Mouse (Mus musculus): ENCODE data around the gene Btn2a2.

Btn2a2 gene

DNA sequence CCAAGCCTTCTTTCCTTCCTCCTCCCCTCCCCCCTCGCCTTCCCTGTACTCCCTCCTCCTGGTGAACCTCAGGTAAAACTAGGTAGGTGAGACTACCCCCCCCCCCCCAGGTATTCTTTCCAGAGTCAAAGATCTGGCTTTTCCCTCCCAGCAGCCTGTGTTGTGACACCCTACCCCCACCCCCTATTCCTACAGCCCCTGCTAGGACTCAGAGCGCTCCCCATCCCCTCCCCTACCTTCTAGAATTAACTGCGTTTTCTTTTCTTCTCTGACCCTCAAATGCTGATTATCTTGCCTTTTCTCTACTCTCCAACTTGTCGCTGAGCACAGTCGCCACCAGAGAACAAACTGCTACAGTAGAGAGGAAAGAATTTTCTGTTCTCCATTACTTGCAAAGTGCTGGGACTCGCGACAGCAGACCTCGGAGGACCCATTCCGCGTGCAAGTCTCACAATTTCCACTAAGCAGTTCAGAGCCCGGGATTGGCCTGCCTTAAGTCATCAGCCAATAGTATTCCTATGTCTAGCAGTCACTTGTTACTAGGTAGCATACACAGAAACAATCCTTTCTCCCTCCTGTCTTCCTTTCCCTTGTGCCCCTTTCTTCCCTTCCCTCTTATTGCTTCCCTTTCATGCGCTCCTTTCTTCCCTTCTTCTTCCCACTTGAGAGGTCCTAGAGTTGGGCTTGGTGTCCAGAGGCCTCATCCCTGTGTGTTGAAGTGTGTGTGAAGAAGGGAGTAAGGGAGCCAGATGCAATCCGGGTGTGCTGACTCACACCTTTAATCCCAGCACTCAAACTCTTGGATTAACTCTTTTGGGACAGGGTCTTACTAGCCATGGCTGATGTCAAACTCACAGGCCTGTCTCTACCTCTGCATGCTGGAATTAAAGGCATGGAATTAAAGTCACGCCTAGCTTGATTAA, at the start of gene Btn2a2:
Gene Btn2a2, minus strand, starts transcription at position 458 of the 923 bp plus-strand sequence.
- ATAC-seq (ENCODE audit: insufficient number of reproducible peaks, low FRiP score, low TSS enrichment) = peak; percentile 99

DNA sequence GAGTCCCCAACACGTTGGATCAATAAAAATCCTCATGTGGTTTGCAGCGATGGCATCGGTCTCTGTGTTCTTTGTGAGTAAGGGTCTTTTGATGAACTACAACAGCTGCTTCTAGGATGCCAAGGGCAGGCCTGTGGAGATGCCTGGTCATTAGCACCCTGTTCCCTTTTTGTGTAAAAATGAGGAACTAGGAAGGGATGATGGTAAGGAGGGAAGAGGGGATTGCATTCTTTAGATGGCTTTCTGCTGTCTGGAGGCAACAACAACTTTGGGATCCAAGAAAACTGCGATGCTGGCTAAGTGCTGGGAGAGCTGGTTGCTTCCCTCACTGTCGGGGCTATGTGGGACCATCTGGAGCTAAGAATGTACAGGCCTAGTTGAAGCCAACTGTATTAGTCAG, 49.6 kb upstream of the Btn2a2 start:
- ATAC-seq (ENCODE audit: insufficient number of reproducible peaks, low FRiP score, low TSS enrichment) = no peak

DNA sequence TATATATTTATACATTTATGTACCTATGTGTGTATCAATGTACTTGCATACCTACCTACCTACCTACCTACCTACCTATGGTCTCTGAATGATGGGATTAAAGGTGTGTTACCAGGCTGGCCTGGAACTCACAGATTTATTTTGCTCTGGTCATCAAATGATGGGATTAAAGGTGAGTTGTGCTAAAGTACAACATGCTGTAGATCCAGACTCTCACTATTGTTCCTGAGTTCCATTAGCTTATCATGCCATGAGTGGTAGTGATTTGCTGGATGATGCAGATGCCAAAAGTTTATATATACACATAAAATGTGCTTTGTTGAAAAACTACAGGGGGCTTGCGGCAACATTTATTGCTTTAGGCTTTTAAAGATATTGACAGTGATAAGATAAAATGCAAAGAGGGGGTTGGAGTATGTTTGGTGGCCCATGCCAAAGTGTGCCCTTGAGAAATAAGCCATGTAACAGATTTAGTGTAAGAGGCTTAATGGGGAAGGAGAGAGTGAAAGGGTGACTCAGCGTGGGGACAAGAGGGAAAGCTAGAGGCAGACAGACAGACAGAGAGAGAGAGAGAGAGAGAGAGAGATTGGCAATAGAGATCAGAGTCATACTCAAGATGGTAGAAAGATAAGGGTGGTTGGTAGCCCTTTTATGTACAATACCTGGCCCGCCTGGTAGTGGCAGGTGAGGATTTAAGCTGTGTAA, 48.5 kb upstream of the Btn2a2 start:
- no peak for ATAC-seq (ENCODE audit: insufficient number of reproducible peaks, low FRiP score, low TSS enrichment)

DNA sequence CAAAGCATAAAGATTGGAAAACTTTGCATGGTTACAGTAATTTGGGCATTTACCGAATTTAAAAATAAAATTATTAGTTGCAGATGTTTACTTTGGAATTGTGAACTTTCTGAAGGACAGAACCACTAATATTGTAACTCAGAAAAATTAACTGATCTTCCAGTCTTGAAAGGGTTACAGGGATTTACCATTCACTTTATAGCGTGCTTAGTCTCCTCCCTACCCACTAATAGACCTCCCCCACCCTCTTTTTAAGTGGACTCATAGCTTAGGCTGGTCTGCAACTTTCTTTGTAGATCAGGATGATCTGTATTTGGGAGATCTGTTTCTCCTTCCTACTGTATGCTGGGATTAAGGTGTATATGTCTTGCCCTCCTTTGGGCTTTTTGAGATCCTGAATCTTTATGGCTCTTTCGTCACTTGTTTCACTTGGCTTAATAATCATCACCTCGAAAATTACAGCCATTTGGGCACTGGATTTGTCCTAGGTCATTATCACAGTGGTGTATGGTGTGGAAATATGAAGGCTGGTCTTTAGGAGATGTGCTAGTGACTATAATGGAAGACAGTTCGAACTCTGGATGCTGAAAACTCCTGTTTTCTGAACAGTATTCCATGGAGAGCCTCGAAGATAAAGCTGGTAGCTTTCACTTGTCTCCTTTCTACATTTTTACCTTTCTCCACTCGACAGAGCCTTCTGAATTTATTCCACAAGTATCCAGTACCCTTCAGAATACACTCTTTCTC, 47.6 kb upstream of the Btn2a2 start:
- no peak for ATAC-seq (ENCODE audit: insufficient number of reproducible peaks, low FRiP score, low TSS enrichment)

DNA sequence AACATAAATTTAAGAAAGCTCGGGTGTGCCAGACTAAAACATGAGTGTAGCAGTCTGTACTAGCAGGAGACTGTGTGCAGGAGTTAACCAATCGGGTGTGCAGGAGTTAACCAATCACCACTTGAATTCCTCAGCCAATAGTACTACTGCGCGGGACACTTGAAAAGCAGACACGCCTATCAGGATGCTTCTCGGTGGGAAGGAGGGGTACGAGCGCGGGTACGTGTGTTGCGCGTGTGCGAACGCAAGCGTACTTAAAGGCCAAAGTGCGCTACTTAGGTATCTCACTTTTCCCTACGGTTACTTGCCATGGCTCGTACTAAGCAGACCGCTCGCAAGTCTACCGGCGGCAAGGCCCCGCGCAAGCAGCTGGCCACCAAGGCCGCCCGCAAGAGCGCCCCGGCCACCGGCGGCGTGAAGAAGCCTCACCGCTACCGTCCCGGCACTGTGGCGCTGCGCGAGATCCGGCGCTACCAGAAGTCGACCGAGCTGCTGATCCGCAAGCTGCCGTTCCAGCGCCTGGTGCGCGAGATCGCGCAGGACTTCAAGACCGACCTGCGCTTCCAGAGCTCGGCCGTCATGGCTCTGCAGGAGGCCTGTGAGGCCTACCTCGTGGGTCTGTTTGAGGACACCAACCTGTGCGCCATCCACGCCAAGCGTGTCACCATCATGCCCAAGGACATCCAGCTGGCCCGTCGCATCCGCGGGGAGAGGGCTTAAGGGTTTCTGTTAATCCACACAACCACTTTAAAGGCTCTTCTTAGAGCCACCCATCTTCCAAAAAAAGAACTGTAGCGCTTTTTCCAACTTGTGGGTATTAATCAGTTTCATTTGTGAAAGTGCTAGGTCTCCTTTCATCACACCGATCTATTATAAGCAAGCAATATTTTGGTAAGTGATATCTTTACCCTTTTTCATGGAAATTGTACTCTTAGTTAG, 46.7 kb upstream of the Btn2a2 start, which contains the start of gene Hist1h3g:
Gene Hist1h3g, plus strand, starts transcription at position 286 of the 939 bp plus-strand sequence.
- peak; percentile 87 for ATAC-seq (ENCODE audit: insufficient number of reproducible peaks, low FRiP score, low TSS enrichment)

DNA sequence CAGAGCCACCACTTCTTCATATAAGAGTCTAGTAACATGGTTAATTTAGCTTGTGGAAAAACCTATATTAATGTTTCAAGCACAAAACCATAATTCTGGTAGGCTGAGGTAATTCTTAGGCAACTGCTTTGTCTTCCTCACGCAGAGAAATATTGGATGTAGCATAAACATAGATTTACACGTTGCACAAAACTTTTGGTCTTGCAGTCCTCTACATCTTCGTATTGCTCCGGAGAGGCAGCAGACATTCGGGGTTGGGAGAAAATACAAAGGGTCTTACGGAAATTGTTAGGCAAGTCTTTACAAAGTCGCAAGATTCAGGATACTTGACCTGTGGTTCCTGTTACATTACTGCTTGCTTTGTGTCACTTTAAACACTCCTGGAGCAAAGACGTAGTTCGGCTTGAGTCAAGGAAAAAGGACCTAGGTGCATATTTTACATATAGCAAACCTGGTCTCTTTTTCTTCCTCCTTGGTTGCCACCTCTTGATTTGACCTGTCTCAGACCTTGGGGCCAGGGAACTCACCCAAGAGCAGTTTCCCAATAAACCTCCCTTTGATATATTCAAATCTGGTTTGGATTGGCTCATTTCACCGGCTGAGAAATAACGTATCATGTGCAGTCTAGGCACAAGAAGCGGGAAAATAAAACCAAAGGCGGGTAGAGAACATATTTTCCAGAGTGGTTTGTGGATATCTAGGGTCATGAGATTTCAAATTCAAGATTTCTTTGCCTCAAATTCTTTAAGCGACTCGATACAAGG, 45.9 kb upstream of the Btn2a2 start:
- no peak for ATAC-seq (ENCODE audit: insufficient number of reproducible peaks, low FRiP score, low TSS enrichment)

DNA sequence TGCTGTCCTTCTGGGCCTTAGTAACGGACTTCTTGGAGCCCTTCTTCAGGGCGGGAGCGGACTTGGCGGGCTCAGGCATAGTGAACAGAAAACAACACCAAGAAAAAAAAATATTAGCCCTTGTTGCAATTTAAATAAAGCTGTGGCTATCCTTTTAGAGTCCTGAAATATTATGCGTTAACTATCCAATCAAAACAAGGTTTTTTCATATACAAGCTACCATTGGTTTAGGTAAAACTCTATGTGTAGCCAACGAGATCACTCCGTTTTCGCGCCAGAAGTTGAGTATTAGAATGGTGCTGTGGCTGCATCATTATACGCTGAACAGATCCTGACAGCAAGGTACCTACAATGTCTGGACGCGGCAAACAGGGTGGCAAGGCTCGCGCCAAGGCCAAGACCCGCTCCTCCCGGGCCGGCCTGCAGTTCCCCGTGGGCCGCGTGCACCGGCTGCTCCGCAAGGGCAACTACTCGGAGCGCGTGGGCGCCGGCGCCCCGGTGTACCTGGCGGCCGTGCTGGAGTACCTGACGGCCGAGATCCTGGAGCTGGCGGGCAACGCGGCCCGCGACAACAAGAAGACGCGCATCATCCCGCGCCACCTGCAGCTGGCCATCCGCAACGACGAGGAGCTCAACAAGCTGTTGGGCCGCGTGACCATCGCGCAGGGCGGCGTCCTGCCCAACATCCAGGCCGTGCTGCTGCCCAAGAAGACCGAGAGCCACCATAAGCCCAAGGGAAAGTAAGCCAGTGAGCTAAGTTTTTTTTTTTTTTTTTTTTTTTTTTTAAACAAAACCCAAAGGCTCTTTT, 45.1 kb upstream of the Btn2a2 start, which contains the start of gene Hist1h2af:
Gene Hist1h2af, plus strand, starts transcription at position 347 of the 808 bp plus-strand sequence.
- peak; percentile 73 for ATAC-seq (ENCODE audit: insufficient number of reproducible peaks, low FRiP score, low TSS enrichment)

DNA sequence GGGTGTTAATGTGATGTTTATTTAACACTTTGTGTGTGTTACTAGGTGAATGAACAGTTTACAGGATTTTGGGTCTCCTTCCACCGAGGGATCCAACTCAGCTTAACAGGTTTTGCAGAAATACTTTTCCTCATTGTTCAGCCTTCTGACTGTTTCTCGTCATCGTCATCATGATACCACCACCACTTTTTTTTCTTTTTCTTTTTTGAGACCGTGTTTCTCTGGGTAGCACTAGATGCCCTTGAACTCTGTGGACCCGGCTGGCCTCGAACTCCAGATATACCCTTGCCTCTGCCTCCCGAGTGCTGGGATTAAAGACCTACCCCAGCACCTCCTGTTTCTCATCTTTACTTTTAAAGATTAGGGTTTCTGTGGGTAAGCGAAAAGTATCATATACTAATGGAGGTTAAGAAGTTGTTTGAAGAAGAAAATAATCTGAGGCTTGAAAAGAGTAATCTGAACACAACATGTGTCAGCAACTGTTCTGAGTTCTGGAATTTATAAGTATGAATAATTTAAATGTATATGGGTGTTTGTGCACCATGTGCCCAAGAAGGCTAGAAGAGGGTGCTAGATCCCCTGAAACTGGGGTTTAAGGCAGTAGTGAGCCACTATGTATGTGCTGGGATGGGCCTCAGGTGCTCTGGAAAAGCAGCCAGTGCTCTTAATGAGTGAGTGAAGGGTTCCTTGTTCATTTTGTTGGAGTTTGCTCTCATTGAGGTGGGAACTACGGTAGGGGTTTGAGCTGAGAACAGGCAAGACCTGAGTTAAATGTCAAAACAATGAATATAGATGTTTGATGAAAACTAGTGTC, 43.8 kb upstream of the Btn2a2 start:
- ATAC-seq (ENCODE audit: insufficient number of reproducible peaks, low FRiP score, low TSS enrichment) = no peak

DNA sequence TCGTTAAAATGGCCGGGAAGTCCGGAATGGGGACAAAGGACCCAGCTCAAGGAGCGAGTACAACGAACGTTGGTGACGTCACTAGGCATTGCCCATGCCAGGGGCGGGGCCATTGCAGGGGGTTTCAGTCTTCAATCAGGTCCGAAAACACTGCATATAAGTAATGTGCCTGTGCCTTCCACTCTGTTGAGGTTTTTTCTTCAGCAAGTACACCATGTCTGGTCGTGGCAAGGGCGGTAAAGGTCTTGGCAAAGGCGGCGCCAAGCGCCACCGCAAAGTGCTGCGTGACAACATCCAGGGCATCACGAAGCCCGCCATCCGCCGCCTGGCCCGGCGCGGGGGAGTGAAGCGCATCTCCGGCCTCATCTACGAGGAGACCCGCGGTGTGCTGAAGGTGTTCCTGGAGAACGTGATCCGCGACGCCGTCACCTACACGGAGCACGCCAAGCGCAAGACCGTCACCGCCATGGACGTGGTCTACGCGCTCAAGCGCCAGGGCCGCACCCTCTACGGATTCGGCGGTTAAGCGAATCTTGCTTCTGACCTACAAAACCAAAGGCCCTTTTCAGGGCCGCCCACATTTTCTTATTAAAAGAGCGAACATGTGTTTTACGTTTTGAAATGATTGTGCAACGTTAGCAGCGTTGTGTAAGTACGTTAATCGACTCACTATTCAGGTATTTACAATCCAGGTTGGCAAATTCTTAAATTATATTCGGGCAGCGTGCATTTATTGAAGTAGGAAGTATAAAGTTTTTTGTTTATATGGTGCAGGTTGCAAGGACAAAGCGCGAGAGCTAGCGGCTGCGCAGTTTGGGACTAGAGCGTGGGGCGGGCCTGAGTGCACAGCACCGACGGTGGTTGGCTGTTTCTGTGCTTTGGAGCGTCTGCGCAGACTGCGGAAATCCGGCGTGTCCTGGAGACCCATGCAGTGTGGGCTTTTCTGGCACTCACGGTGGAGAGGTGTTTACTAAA, 42.5 kb upstream of the Btn2a2 start, which contains the start of gene Hist1h4h:
Gene Hist1h4h, plus strand, starts transcription at position 150 of the 975 bp plus-strand sequence.
- ATAC-seq (ENCODE audit: insufficient number of reproducible peaks, low FRiP score, low TSS enrichment) = peak; percentile 83

DNA sequence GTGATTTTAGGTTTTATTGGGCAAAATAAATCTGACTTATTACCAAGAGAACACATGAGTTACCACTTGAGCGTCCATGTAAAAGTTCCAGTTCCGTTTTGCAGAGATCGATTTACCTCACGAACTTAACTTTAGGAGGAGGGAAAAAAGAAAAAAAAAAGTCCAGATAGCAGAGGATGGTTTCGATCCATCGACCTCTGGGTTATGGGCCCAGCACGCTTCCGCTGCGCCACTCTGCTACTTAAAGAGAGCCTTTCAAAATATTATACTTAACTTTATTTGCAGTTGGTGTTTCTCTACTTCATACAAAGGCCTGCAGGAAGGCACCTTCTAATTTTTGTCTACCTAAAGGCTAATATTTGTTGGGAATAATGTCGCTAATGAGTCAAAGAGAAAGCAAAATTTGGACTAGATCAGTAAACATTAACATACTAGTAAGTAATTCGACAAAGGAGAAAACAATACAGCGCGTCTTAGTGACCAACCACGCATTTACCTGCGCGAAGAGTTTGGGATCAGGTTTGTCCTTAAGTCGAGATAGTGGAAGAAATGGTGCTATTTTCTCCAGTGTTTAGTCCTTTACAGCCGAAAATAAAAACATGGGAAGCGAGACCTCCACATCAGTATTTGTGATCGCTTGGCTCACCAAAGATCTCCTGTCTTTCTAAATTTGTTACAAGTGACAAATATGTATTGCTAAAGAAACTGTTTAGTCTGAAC, 41.7 kb upstream of the Btn2a2 start:
- no peak for ATAC-seq (ENCODE audit: insufficient number of reproducible peaks, low FRiP score, low TSS enrichment)

DNA sequence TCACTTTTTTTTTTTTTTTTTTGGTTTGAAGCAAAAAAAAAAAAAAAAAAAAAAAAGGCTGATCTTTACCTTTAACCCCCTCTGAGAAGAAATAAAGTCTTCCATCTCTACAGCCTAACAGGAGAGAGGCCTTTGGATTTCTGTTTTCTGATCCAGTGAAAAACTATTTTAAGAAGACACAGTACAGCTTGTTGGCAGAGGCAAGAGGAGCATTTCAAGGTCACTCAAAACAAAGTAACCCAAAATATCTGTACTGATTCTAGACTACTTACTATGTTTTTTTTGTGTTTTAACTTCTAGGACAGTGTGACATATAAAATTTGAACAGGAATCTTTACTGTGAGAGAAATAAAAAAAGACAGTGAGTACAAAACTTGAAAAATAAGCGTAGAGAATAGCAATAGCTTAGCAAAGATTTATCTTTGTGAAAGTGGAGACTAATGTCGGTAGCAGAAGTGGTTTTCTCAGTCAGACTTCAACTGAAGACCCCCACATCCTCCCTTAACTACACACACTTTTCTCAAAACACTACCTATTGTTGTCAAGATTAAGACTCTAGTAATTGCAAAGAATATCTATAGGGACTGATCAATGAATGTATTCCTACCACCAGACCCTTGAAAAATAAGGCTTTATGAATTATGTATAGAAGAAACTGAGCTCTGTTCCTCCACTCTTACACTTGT, 41.0 kb upstream of the Btn2a2 start:
- ATAC-seq (ENCODE audit: insufficient number of reproducible peaks, low FRiP score, low TSS enrichment) = no peak

DNA sequence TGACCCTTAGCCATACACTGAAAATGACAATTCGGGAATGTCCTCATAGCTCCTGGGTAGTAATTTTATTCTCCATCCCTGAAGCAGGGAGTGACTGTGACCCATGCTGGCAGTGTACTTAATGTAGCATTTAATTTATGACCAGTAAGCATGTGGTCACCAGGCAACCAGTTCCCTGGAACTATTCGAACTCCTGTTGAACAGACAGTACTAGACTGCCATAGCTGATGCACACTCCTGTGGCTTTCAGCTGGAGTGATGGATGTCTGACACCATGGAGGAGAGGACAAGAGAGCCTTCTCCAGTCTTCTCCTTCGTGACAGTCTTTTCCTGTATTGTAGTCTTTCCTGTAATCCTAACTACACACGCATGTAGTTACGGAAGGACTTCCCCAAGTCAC, 40.3 kb upstream of the Btn2a2 start:
- no peak for ATAC-seq (ENCODE audit: insufficient number of reproducible peaks, low FRiP score, low TSS enrichment)

DNA sequence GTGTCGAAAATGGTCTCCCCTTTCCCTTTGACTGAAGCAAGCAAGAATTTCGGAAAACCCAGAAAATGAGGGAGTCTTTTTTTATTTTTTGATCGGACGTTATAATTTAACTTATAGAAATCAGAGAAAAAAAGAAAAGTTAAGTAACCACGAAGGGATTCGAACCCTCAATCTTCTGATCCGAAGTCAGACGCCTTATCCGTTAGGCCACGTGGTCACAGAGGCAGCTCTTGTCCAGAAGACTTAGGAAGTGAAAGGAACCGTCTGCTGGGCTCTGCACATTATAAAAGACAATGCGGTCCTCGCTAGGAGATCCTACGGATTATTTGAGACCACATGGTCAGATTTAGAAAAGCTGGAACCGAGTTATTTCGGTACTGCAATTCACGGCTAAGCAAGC, 37.7 kb upstream of the Btn2a2 start:
- 0 out of 2 replicates have a peak, but pooled peaks have one; percentile 22 for ATAC-seq (ENCODE audit: insufficient number of reproducible peaks, low FRiP score, low TSS enrichment)

DNA sequence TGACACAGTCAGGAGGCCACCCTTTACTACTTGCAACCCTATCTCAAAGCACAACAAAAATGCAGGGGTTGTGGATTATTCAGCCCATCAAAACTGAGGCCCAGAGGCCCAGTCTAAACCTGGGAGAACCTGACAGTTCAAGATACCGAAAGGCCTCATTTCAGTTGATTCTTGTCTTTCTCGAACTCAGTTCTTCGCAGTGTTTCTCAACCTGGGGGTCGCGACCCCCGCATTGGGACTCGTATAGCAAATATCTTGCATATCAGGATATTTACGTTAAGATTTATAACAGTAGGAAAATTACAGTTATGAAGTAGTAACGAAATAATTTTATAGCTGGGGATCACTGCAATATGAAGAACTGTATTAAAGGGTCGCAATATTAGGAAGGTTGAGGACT, 37.2 kb upstream of the Btn2a2 start:
- no peak for ATAC-seq (ENCODE audit: insufficient number of reproducible peaks, low FRiP score, low TSS enrichment)

DNA sequence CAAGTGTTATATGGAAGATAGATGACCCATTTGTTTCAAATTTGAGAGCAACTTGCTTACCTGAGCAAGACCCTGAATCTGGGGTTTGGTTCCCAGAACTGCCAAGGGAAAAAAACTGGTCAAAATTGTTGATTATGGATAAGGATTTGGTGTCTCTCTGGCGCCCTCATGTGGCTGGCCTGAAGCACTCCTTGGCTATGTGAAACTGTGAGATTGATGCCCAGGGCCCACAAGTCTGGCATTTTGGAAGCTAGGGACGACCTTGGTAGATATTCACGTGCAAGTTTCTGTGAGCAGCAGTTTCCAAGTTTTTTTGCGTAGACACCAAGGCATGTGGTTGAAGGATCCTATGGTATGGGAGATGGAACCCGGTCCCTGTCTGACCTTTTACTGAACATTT, 36.0 kb upstream of the Btn2a2 start:
- ATAC-seq (ENCODE audit: insufficient number of reproducible peaks, low FRiP score, low TSS enrichment) = peak; percentile 38; the same call in 1 of the 2 replicates
